Mouse (Mus musculus) kidney, adult 2 months (tissue): ENCODE data around the gene Lrrc4c. TPM values are rescaled to one million over a fixed set of nuclear protein-coding genes. Genes with fewer than 3 reads are reported as not detected.

Experiments
- DNase-seq: peaks from one replicate; pipeline ENCODE4 v3.0.0; 2021
- H3K27ac ChIP-seq: fragments of 200-500 bp; 2 replicates; pipeline ENCODE4 v1.5.1; 2012; ENCODE audit warnings: low read depth, low read length, control low read depth, inconsistent platforms; ENCODE audit not compliant: insufficient read depth
- H3K27me3 ChIP-seq: fragments of 200-500 bp; replicated peaks from 2 replicates; pipeline ENCODE4 v1.6.1; 2012; ENCODE audit warnings: mild to moderate bottlenecking, moderate library complexity, low read length, inconsistent platforms; ENCODE audit not compliant: control insufficient read depth, insufficient read depth
- H3K36me3 ChIP-seq: fragments of 200-500 bp; 2 replicates; pipeline ENCODE4 v1.6.1; 2012; ENCODE audit warnings: mild to moderate bottlenecking, moderate library complexity, low read length, inconsistent platforms; ENCODE audit not compliant: control insufficient read depth, insufficient read depth
- H3K4me1 ChIP-seq: fragments of 200-500 bp; 2 replicates; pipeline ENCODE4 v1.6.1; 2011; ENCODE audit warnings: low read length; ENCODE audit not compliant: control insufficient read depth, insufficient read depth
- H3K4me3 ChIP-seq: fragments of 200-500 bp; 2 replicates; pipeline ENCODE4 v1.5.1; 2011; ENCODE audit warnings: mild to moderate bottlenecking, low read depth, low read length, control low read depth; ENCODE audit not compliant: insufficient read depth
- CTCF ChIP-seq: fragments of 200-500 bp; conservative IDR thresholded peaks from 2 replicates; pipeline ENCODE4 v1.5.1; 2011; ENCODE audit warnings: low read depth, mild to moderate bottlenecking, control low read depth, low read length, moderate library complexity, mixed read lengths; ENCODE audit not compliant: insufficient read depth, insufficient read length
- POLR2A ChIP-seq: fragments of 200-500 bp; IDR thresholded peaks from one replicate; pipeline ENCODE4 v1.6.1; 2011; ENCODE audit warnings: low read depth, low read length, control low read depth
- WGBS: fragments of 180-500 bp; shearing (Covaris S2); methylation state at CpG from one replicate; pipeline ENCODE4 v1.1.7; 2018; 5-methylcytosine and 5-hydroxymethylcytosine counted together
- polyA plus RNA-seq: library from polyadenylated mRNA; depleted of rRNA; stranded (reverse); fragments of >200 nt; gene quantifications from 2 replicates; pipeline ENCODE4 v1.2.3, GENCODE M21; 2012

Lrrc4c gene
- polyA plus RNA-seq, 1 experiment, result 0.23 TPM

DNA sequence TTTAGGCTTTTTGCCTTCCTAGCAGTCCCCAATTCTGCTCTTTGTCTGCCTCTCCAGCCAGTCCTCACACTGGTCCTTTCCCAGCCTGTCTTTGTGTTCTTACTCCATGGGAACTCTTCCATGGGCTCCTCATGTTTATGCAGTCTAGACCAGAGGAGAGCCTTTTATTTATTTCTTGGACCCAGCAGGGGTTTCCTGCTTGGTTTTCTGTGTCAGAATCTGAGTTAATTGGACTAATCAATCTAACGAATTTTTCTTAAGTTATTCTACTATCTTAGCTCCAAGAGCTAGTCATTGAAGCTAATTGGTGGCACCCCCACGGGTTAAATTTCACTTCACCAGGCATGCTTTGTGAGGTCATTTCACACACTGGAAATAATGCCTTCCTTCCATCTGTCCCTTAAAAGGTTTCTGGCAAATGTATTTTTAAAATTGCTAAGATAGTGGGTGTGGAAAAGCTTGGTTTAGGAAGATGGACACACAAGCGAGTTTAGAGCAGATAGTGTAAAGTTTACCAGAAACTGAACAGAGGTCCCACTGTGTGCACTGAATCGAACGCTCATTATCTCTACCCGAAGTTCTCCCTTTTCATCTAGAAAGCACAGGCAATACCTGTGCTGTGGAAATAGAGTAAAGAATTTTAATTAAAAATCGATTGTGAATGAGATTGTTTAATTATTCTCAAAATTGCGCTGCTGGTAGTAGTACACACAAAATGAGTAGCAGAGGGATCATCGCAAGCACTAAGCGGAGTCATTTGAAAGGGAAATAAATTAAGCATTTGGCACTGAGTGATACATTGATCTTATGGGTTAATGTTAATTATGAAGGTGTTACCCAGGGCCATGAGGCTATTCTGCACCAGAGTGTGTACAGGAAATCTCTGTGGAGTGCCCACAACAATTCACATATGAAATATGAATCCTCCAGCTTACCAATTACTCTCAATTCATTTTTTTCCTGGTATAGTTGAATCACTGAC is 1226.0 kb downstream of the Lrrc4c start:
- TF ChIP-seq POLR2A (no peak), CTCF (no peak)
- H3K27me3 ChIP-seq, result no peaks in the 10 kb centered on the region
- H3K27ac ChIP-seq, result no peak overlapping the region
- no peaks in the 10 kb centered on the region for H3K4me1 ChIP-seq
- no peaks in the 10 kb centered on the region for H3K36me3 ChIP-seq
- no peak overlapping the region for H3K4me3 ChIP-seq
- WGBS, result 67% methylated on average over 10 of the region's 10 CpGs
- DNase-seq, result no peak

GRCm38 (mm10) chr2:97544673-97545071 is 1226.7 kb downstream of the Lrrc4c start:
- DNase-seq, result no peak
- H3K27ac ChIP-seq, result no peak overlapping the region
- no peaks in the 10 kb centered on the region for H3K36me3 ChIP-seq
- TF ChIP-seq POLR2A (no peak), CTCF (no peak)
- H3K4me3 ChIP-seq, result no peak overlapping the region
- H3K27me3 ChIP-seq, result no peaks in the 10 kb centered on the region
- H3K4me1 ChIP-seq, result no peaks in the 10 kb centered on the region

DNA sequence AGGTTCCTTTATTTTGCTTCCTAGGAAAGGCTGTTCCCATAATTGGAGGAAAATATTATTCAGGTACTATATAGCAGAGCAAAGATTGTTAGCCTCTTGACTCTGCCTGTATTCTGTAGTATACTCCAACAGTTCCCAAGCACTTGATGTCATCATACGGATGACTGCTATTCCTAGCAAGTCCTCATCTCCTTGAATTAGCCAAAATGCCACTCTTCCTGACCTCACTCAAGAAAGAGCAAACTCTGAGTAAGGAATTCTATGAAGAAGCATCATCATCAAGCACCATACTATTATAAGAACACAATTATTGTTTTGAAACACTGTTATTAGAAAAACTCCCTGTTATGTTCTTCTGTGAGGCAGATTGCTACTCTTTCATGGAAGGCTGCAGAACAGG is 1228.0 kb downstream of the Lrrc4c start:
- Histone ChIP-seq H3K36me3 (no peaks in the 10 kb centered on the region), H3K27me3 (no peaks in the 10 kb centered on the region), H3K27ac (no peak overlapping the region), H3K4me1 (no peaks in the 10 kb centered on the region), H3K4me3 (no peak overlapping the region)
- TF ChIP-seq CTCF, result no peak
- TF ChIP-seq POLR2A, result no peak
- WGBS, result 88% methylated on average over 1 of the region's 1 CpGs
- no peak for DNase-seq

DNA sequence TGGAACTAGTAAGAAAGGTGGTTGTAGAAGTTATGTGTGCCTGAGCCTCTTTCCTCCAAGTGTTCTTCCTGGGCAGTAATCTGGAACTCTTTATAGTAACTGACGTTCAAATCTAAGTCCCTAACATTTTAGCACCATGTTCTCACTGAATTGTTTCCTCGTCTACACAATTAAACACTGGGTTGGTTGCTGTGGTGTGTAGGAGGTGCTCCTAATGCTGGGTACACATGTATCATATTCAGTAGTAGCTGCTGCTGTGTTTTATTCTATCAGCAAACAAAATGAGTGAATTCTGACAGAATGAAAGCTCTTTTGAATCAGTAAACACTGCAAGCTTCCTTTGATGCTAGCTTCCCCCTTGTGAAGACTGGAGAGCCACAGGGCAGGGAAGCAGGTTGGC is 1246.5 kb downstream of the Lrrc4c start:
- no peaks in the 10 kb centered on the region for H3K36me3 ChIP-seq

DNA sequence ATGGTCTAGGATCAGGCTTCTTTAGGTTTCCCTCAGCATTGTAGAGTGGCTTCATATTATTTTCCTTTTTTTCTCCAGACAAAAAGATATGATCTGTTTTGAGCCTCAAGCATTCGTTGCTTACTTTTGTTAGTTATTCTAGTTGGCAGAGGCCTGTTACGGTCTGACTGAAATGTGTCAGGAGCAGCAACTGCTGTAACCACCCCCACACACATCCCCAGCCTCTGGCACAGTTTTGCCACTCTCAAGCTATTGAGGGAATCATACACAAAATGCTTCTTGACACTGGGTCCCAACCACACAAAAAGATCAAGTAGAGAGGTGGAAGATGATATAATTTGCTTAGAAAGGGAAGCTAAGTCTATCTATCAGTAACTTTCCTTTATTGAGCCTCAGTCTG is 1251.0 kb downstream of the Lrrc4c start:
- Histone ChIP-seq H3K27me3 (no peaks in the 10 kb centered on the region), H3K36me3 (no peaks in the 10 kb centered on the region), H3K4me1 (no peaks in the 10 kb centered on the region), H3K4me3 (no peak overlapping the region), H3K27ac (no peak overlapping the region)
- TF ChIP-seq POLR2A (no peak), CTCF (no peak)
- no peak for DNase-seq
- WGBS, result 81% methylated on average over 2 of the region's 2 CpGs

More for the DNA sequence above, 1246.5 kb downstream of the Lrrc4c start:
- H3K4me3 ChIP-seq, result no peak overlapping the region
- no peaks in the 10 kb centered on the region for H3K4me1 ChIP-seq
- no peak overlapping the region for H3K27ac ChIP-seq
- TF ChIP-seq CTCF (no peak), POLR2A (no peak)
- H3K27me3 ChIP-seq, result no peaks in the 10 kb centered on the region
- DNase-seq, result no peak
- 41% methylated on average over 2 of the region's 2 CpGs for WGBS

- no peaks in the 10 kb centered on the region for H3K27me3 ChIP-seq
- no peaks in the 10 kb centered on the region for H3K36me3 ChIP-seq
- no peaks in the 10 kb centered on the region for H3K4me1 ChIP-seq
- H3K27ac ChIP-seq, result no peak overlapping the region
- H3K4me3 ChIP-seq, result no peak overlapping the region
- TF ChIP-seq CTCF, result no peak
- TF ChIP-seq POLR2A, result no peak
- DNase-seq, result no peak
Measured at GRCm38 (mm10) chr2:97574921-97575320, 1257.0 kb downstream of the Lrrc4c start.

- Histone ChIP-seq H3K36me3 (no peaks in the 10 kb centered on the region), H3K4me1 (no peaks in the 10 kb centered on the region), H3K4me3 (no peak overlapping the region), H3K27ac (no peak overlapping the region), H3K27me3 (no peaks in the 10 kb centered on the region)
- WGBS, result 66% methylated on average over 2 of the region's 2 CpGs
- DNase-seq, result no peak
- TF ChIP-seq CTCF, result no peak
- TF ChIP-seq POLR2A, result no peak
Measured at GRCm38 (mm10) chr2:97581132-97581531, 1263.2 kb downstream of the Lrrc4c start.
